Mouse (Mus musculus) liver, adult 2 months (tissue): ENCODE results near the gene Itga4. TPM values are rescaled to one million over a fixed set of nuclear protein-coding genes. Genes with fewer than 3 reads are reported as not detected.

Experiments
- DNase-seq: peaks from one replicate; pipeline ENCODE4 v3.0.0-alpha.2; 2011; ENCODE audit warnings: low read depth, low spot score; ENCODE audit errors: extremely low read depth
- H3K27ac ChIP-seq: fragments of 200-500 bp; replicated peaks from 2 replicates; pipeline ENCODE4 v1.5.1; 2012; ENCODE audit warnings: low read depth, mild to moderate bottlenecking, control low read depth, inconsistent platforms, low read length; ENCODE audit not compliant: insufficient read depth
- H3K27me3 ChIP-seq: fragments of 200-500 bp; 2 replicates; pipeline ENCODE4 v1.6.1; 2012; ENCODE audit warnings: mild to moderate bottlenecking, moderate library complexity, low read length, inconsistent platforms; ENCODE audit not compliant: control insufficient read depth, insufficient read depth
- H3K36me3 ChIP-seq: fragments of 200-500 bp; 2 replicates; pipeline ENCODE4 v1.6.1; 2012; ENCODE audit warnings: low read length, inconsistent platforms; ENCODE audit not compliant: control insufficient read depth, insufficient read depth
- H3K4me1 ChIP-seq: fragments of 200-500 bp; 2 replicates; pipeline ENCODE4 v1.6.1; 2011; ENCODE audit warnings: low read length; ENCODE audit not compliant: control insufficient read depth, insufficient read depth
- H3K4me3 ChIP-seq: fragments of 200-500 bp; 2 replicates; pipeline ENCODE4 v1.5.1; 2011; ENCODE audit warnings: low read depth, mild to moderate bottlenecking, control low read depth, low read length, moderate library complexity; ENCODE audit not compliant: insufficient read depth
- H3K79me2 ChIP-seq: fragments of 200-500 bp; 2 replicates; pipeline ENCODE4 v1.6.1; 2012; ENCODE audit warnings: inconsistent platforms, mild to moderate bottlenecking, low read length, moderate library complexity; ENCODE audit not compliant: control insufficient read depth, insufficient read depth
- H3K9ac ChIP-seq: fragments of 200-500 bp; 2 replicates; pipeline ENCODE4 v1.6.1; 2012; ENCODE audit warnings: low read depth, mild to moderate bottlenecking, control low read depth, inconsistent platforms, low read length
- CTCF ChIP-seq: fragments of 200-500 bp; IDR thresholded peaks from 2 replicates; pipeline ENCODE4 v1.5.1; 2011; ENCODE audit warnings: low read depth, low read length, control low read depth
- POLR2A ChIP-seq: fragments of 200-500 bp; IDR thresholded peaks from 2 replicates; pipeline ENCODE4 v1.6.1; 2011; ENCODE audit warnings: low read length, control low read depth; ENCODE audit not compliant: insufficient read depth; ENCODE audit errors: extremely low read depth
- WGBS: fragments of 180-500 bp; shearing (Covaris S2); methylation state at CpG from one replicate; pipeline ENCODE4 v1.1.7; 2018; 5-methylcytosine and 5-hydroxymethylcytosine counted together
- polyA plus RNA-seq: library from polyadenylated mRNA; depleted of rRNA; stranded (reverse); fragments of >200 nt; gene quantifications from 2 replicates; pipeline ENCODE4 v1.2.3, GENCODE M21; 2012
- total RNA-seq: library from RNA; depleted of rRNA; stranded (reverse); fragments of >200 nt; gene quantifications from 2 replicates; pipeline ENCODE4 v1.2.3, GENCODE M21; 2014

Itga4 gene
- total and polyA plus RNA-seq, 2 experiments = 0.48 to 2.0 TPM

GRCm38 (mm10) chr2:79315108-79315507 is 59.9 kb downstream of the Itga4 start:
- Histone ChIP-seq H3K27me3 (no peaks in the 10 kb centered on the region), H3K4me3 (no peak overlapping the region), H3K36me3 (no peaks in the 10 kb centered on the region), H3K4me1 (no peaks in the 10 kb centered on the region), H3K9ac (no peak overlapping the region), H3K27ac (no peak overlapping the region), H3K79me2 (no peaks in the 10 kb centered on the region)
- DNase-seq = peak; percentile 55
- no peak for TF ChIP-seq CTCF
- TF ChIP-seq POLR2A = no peak
- WGBS = 36% methylated on average over 4 of the region's 4 CpGs

- no peak for TF ChIP-seq CTCF
- no peak for TF ChIP-seq POLR2A
- 92% methylated on average over 9 of the region's 9 CpGs for WGBS
- DNase-seq = no peak
These were observed 61.1 kb downstream of the Itga4 start for GRCm38 (mm10) chr2:79316182-79316880.

GRCm38 (mm10) chr2:79328079-79328478 is 72.9 kb downstream of the Itga4 start:
- H3K4me3 ChIP-seq = no peak overlapping the region
- no peak overlapping the region for H3K9ac ChIP-seq
- 81% methylated on average over 2 of the region's 2 CpGs for WGBS
- H3K36me3 ChIP-seq = peaks cover 3% of the 10 kb centered on the region; the same call in 1 of the 2 replicates
- no peak overlapping the region for H3K27ac ChIP-seq
- no peaks in the 10 kb centered on the region for H3K79me2 ChIP-seq
- H3K27me3 ChIP-seq = no peaks in the 10 kb centered on the region
- no peaks in the 10 kb centered on the region for H3K4me1 ChIP-seq
- no peak for DNase-seq
- TF ChIP-seq CTCF (no peak), POLR2A (no peak)

More at GRCm38 (mm10) chr2:79316182-79316880, 61.1 kb downstream of the Itga4 start:
- Histone ChIP-seq H3K4me1 (no peaks in the 10 kb centered on the region), H3K79me2 (no peaks in the 10 kb centered on the region), H3K36me3 (no peaks in the 10 kb centered on the region), H3K27ac (no peak overlapping the region), H3K27me3 (no peaks in the 10 kb centered on the region), H3K4me3 (no peak overlapping the region), H3K9ac (no peak overlapping the region)

- no peak for TF ChIP-seq CTCF
- TF ChIP-seq POLR2A = no peak
- H3K36me3 ChIP-seq = peaks cover 6% of the 10 kb centered on the region; the same call in 1 of the 2 replicates
- no peak for DNase-seq
These were observed 79.4 kb downstream of the Itga4 start for GRCm38 (mm10) chr2:79334661-79335060.

GRCm38 (mm10) chr2:79336141-79336540 is 80.9 kb downstream of the Itga4 start:
- 83% methylated on average over 1 of the region's 1 CpGs for WGBS
- TF ChIP-seq POLR2A (no peak), CTCF (no peak)

More at GRCm38 (mm10) chr2:79334661-79335060, 79.4 kb downstream of the Itga4 start:
- H3K27me3 ChIP-seq = no peaks in the 10 kb centered on the region
- no peaks in the 10 kb centered on the region for H3K4me1 ChIP-seq
- H3K27ac ChIP-seq = no peak overlapping the region
- H3K79me2 ChIP-seq = no peaks in the 10 kb centered on the region
- H3K9ac ChIP-seq = no peak overlapping the region
- H3K4me3 ChIP-seq = no peak overlapping the region

GRCm38 (mm10) chr2:79339003-79339402 is 83.8 kb downstream of the Itga4 start:
- TF ChIP-seq POLR2A (no peak), CTCF (no peak)
- DNase-seq = no peak
- H3K79me2 ChIP-seq = no peaks in the 10 kb centered on the region
- H3K36me3 ChIP-seq = peaks cover 3% of the 10 kb centered on the region
- no peak overlapping the region for H3K27ac ChIP-seq
- H3K4me3 ChIP-seq = no peak overlapping the region
- no peak overlapping the region for H3K9ac ChIP-seq
- H3K27me3 ChIP-seq = no peaks in the 10 kb centered on the region
- 62% methylated on average over 1 of the region's 1 CpGs for WGBS
- no peaks in the 10 kb centered on the region for H3K4me1 ChIP-seq

More at GRCm38 (mm10) chr2:79336141-79336540, 80.9 kb downstream of the Itga4 start:
- H3K27ac ChIP-seq = no peak overlapping the region
- H3K9ac ChIP-seq = no peak overlapping the region
- no peaks in the 10 kb centered on the region for H3K4me1 ChIP-seq
- H3K79me2 ChIP-seq = no peaks in the 10 kb centered on the region
- no peaks in the 10 kb centered on the region for H3K27me3 ChIP-seq
- H3K36me3 ChIP-seq = peaks cover 9% of the 10 kb centered on the region
- DNase-seq = no peak
- H3K4me3 ChIP-seq = no peak overlapping the region
